Mouse (Mus musculus) spleen, adult 18-20 months (tissue): ENCODE results near the gene Plk2.

Experiments
- DNase-seq, 2 experiments: peaks; one replicate each; pipeline ENCODE4 v3.0.0; 2022; ENCODE audit warnings: mixed read lengths in 2 of 2

The Plk2 gene

GRCm38 (mm10) chr13:110412572-110413209 is 17.8 kb downstream of the Plk2 start:
- DNase-seq: no peak

- no peak for DNase-seq
These were observed 23.8 kb downstream of the Plk2 start for GRCm38 (mm10) chr13:110418656-110419055.

- no peak for DNase-seq
These were observed 24.8 kb downstream of the Plk2 start for GRCm38 (mm10) chr13:110419640-110420039.

- DNase-seq: no peak
These were observed 27.6 kb downstream of the Plk2 start for GRCm38 (mm10) chr13:110422434-110422833.

DNA sequence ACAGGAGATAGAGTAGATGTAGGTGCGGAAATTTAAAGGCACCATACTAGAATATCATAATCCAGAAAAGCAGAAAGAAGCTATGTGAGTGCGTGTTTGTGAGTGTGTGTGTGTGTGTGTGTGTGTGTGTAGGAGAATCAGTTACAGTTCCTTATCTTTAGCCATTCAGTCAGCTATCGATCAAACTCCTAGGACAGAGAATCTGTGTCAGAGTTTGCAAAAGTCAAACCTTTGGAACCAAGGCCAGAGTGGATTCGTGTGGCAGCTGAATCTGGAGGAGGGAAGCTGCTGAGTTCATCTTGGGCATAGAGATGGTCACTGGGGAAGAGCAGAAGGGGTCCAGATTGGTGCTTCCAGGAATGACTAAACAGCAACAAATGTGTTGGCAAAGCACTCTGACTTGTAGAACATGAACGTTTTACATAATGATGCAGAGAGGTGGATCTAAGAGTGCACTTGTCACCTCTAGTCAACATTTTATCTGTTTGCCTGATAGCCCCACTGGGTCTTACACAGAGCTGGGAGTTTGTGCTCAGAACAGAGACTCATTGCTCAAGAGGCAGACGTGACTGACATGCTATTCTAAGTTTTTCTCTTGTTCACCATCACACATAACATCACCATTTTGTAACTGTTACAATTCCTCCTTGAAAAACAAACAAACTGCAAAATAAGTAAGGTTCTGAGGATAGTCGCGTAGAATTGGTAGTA is 30.8 kb downstream of the Plk2 start:
- no peak for DNase-seq

GRCm38 (mm10) chr13:110431388-110431787 is 36.5 kb downstream of the Plk2 start:
- DNase-seq: no peak

DNA sequence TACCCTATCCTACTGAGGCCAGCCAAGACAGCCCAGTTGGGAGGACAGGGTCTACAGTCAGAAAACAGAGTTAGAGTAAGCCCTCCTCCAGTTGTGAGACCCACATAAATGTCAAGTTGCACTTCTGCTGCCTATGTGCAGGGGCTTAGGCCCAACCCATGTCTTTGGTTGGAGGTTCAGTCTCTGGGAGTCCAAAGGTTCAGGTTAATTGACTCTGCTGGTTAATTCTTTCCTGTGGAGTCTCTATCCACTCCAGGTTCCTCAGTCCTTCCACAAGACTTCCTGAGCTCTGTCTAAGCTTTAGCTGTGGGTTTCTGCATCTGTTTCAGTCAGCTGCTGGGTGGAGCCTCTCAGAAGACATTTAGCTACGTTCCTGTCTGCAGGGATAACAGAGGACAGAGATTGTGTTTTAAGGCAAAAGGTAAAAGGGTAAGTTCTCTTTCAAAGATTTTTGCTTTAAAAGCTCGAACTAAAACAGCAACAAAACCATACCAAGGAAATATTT is 37.3 kb downstream of the Plk2 start:
- no peak for DNase-seq

GRCm38 (mm10) chr13:110432613-110433012 is 37.8 kb downstream of the Plk2 start:
- no peak for DNase-seq

- no peak for DNase-seq
These were observed 41.8 kb downstream of the Plk2 start for GRCm38 (mm10) chr13:110436692-110437091.

- no peak for DNase-seq
These were observed 43.8 kb downstream of the Plk2 start for GRCm38 (mm10) chr13:110438624-110439023.

- DNase-seq: no peak
These were observed 49.5 kb downstream of the Plk2 start for GRCm38 (mm10) chr13:110444335-110444734.

- no peak for DNase-seq
These were observed 50.0 kb downstream of the Plk2 start for GRCm38 (mm10) chr13:110444894-110445293.

DNA sequence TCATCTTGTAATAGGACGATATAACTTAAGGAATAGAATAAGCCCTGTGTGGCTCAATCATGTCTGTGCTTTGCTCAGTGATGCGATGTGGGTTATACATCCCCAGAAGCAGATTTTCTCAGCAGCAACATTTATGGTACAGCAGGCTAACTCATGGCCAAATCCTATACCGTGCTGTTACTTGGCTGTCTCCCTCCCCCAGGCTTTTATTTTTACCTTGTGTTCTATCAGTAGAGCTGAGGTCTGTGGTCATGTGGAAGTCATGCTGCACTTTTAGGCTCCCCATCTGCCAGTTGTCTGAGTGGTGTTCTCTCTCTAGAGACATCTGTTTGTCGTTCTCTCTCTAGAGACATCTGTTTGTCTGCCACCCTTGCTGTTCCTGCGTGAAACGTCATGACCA is 51.6 kb downstream of the Plk2 start:
- no peak for DNase-seq

- DNase-seq: no peak
These were observed 55.2 kb downstream of the Plk2 start for GRCm38 (mm10) chr13:110450056-110450455.
